Mouse (Mus musculus) neutrophil, adult 5-6 weeks (primary cell): Measurements from ENCODE around the gene Tmem184a. TPM values are rescaled to one million over a fixed set of nuclear protein-coding genes. Genes with fewer than 3 reads are reported as not detected.

Source experiments
- ATAC-seq: fragments of 151-379, 151-347 bp; 2 replicates; pipeline ENCODE4 v1.8.0; 2017; ENCODE audit warnings: mild to moderate bottlenecking, moderate TSS enrichment; ENCODE audit not compliant: insufficient number of reproducible peaks, poor library complexity, low FRiP score, severe bottlenecking; ENCODE audit errors: extremely low read depth
- total RNA-seq: library from RNA; stranded (forward); fragments of 200-1000 nt; gene quantifications from 2 replicates; pipeline ENCODE4 v1.2.3, GENCODE M21; 2017

Tmem184a gene
- total RNA-seq, 1 experiment from 2014 or later, result not detected

- ATAC-seq, result no peak
Measured at GRCm38 (mm10) chr5:139796900-139797299, 22.8 kb downstream of the Tmem184a start.

DNA sequence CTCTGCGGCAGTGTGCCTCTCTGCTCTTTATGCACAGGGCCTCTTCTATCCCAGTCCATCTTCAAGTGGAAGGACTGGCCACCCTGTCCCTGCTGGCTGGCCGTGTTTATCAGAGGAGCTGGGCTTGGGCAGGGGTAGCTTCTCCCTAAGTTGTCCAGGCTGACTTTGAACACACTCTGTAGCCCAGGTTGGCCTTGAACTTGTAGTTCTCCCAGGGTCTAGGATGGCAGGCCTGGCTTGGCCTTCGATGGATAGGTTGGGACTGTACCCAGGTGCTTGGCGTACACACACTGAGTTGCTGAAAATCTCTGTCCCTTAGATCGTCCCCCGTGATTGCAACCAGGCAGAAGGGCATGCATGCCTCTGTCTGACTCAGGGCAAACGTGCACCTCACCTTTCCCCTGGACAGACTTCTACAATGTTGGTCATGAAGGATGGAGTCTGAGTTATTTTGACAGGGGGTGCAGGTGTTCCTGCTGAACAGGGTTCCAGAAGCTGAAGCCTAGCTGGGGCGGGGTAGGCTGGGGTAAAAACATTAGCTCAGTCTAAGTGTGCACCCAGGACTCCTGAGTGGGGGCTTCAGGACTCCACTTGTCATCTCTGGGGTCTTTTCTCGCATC is 23.6 kb downstream of the Tmem184a start:
- no peak for ATAC-seq

GRCm38 (mm10) chr5:139794938-139795337 is 24.8 kb downstream of the Tmem184a start:
- peak; percentile 22; the same call in 1 of the 2 replicates for ATAC-seq

DNA sequence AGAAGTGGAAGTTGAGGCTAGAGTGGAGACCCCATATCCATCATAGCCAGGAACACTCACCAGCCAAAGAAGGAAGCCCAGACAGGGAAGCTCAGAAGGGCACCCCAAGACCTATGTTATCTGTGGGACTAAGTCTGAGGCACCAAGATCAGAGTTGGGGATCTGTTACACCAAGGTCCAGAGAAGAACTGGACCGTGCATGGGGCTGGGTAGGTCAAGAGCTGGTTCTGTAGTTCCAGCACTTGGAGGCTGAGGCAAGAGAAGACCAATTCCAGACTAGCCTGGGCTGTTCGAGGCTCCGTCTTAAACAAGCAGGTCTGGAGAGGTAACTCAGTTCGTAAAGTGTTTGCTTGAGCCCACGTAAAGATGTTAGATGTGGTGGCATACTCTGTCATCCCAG is 25.6 kb downstream of the Tmem184a start:
- ATAC-seq, result no peak

DNA sequence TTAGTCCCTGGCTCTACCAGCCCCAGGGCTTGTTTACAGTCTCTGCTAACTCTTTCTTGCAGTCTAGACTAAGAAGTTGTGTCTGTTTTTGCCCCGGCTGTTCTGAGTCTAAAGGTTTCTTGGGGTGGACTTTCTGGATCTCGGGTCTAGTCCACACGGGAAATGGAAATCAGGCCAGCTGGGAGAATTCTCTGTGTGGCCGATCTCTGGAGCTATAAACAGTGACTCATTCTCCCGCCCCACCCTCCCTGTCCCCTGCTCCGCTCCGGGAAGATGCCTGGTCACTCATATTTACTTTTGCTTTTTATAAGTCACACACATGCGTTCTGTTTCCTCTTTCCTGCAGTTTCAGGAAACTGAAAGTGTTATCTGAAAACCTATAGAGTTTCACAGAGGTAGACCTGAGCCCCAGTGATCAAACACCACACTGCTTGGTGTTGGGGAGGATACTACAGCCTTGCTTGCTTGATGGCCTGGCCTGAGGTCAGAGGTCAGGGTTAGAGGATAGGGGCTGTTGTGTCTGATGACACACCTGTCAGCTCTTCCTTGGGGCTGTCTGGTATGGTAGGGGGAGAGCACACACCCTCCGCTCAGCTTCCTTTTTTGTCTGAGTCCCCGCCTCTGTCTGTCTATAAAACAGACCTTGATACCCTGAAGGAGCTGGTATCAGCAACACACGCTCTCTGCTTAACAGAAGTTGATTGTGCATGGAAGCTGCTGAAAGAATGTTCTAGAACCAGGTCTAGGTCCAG is 26.2 kb downstream of the Tmem184a start:
- peak; percentile 5; the same call in 1 of the 2 replicates for ATAC-seq

DNA sequence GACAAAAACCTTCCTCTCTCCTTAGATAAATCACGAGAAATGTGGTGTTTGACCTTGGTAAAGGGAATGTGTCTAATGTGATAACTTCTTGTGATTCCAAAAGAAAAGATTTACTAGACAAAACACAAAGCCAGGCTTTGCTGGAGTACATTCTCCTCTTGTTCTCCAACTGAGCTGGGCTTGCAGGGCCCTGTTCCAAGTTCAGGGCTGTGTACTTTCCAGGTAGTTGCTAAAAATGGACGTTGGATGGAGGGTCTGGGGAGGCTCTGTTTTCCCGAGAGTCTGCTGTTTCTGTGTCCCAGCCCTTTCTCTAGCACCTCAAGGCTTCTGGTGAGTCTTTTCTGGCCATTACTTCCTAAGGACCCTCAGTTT is 26.8 kb downstream of the Tmem184a start:
- ATAC-seq, result no peak

- no peak for ATAC-seq
Measured at GRCm38 (mm10) chr5:139792159-139792775, 27.4 kb downstream of the Tmem184a start.

DNA sequence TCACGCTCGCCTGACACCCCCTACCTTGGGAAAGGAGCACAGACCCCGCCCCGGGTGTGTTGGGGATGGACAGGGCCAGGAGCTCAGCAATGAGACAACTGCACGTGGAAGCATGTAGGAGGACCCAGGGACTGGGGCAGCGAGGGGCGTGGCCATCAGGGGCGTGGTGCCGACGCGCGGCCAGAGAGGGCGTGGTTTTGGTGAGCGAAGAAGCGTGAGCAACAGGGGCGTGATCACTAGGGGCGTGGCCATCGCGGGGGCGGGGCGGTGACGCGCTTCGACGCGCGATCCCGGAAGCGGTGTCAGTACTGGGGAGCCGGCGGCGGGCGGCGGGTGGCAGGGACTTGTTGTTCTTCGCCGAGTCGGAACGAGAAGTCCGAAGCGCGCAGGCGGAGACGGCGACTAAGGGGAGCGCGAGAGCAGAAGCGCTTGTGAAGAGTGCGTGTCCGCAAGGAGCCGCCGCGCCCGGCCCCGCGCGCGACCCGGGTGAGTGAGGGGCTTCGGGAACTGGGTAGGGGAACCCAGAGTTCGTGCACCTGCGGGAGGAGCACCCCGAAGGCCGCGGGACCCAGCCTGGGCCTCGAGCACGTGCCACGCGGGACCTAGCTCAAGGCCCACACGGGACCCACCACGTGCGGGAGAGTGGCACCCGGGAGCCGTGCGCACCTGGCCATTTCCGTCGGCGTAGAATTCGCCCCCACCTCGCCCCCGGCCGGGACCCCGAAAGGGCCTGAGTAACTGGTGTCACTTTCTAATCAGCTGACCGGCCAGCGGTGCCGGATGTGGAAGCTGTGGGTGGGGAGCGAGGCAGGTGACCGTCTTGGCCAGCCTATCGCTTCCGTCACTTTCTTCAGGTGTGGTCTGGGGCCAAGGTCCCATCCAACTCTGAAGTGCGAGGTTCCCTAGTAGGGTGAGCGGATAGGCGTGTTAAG is 28.2 kb downstream of the Tmem184a start, which contains the start of gene Mafk:
Gene Mafk (plus strand): TSS at position 287 of the 932 bp plus-strand sequence.
- ATAC-seq, result peak; percentile 75

- ATAC-seq, result no peak
Measured at GRCm38 (mm10) chr5:139789466-139789865, 30.3 kb downstream of the Tmem184a start.

- ATAC-seq, result no peak
Measured at GRCm38 (mm10) chr5:139781406-139781805, 38.3 kb downstream of the Tmem184a start.

DNA sequence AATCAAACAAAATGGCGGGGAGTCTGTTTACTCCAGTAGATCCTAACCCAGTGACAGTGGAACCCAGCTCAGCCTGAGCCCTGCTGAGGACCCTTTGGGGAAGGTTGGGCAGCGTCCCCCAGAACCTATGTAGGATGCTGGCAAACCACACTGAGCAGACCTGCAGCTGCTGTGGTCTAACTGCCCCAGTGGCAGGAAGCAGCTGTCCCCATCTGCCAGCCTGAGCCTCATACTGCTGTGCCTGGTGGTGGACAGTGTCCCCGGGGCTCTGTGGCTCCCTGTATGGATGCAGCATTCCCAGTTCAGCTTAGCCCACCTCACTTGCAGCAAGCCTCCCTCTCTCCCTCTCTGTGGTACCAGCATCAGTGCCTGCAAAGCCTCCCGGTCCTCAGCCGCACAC is 42.8 kb downstream of the Tmem184a start:
- ATAC-seq, result no peak

GRCm38 (mm10) chr5:139775216-139775926 is 44.3 kb downstream of the Tmem184a start, which contains the start of gene Ints1:
Gene Ints1, minus strand, starts transcription at chr5:139775674.
- ATAC-seq, result peak; percentile 94

DNA sequence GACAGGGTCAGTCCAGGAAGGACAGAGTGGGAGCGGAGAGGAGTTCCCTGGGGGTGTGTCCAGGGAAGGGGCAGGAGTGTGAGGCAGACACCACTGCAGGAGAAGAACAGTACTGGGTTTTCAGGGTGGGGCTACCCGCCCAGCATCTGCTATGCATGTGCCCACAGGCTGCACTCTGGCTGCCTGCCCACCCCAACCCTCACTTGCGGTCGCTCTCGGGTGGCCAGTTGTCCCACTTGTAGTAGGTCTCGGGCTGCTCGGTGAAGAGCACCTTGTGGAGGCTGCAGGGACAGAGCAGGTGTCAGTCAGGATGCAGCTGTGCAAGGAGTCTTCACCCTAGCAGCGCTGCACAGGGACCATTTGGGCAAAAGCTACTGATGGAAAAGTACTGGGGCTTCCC is 51.5 kb downstream of the Tmem184a start:
- no peak for ATAC-seq

GRCm38 (mm10) chr5:139764296-139764695 is 55.4 kb downstream of the Tmem184a start:
- ATAC-seq, result no peak

GRCm38 (mm10) chr5:139758096-139758495 is 61.6 kb downstream of the Tmem184a start:
- no peak for ATAC-seq

- no peak for ATAC-seq
Measured at GRCm38 (mm10) chr5:139756586-139756985, 63.1 kb downstream of the Tmem184a start.

DNA sequence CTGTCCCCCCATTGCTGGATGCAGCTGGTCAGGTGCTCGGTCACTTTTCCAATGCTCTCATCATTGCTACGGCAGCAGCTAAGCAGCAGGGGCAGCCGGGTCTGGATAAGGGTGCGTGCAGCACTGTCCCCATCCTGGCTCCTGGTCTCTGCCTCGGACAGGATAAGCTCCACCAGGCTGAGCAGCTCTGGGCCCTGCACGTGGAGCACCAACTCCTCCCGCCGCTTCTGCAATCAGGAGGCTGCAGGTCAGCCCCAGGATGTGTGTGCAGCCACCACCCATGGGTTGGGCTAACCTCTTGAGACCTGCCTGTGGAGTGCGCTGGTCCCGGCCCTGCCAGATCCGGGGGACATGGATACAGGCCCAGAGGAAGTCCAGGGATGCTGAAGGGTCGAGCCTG is 63.6 kb downstream of the Tmem184a start:
- ATAC-seq, result no peak

DNA sequence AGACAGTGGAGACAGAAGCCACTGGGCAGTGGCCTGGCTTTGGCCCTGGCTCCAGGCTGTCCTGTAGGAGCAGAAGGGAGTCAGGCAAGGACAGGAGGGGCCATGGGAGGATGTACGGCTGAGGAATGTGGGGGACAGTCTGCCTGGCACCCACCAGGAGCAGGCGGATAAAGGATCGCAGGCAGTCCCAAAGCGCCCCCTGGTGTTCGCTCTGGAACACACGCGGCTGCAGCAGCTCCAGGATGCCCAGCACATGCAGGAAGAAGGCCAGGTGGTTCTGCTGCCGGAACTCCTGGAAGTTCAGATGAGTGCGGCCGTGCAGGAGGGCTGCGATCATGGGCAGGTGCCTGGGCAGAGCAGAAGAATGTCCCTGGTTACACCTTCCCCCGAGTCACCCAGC is 65.0 kb downstream of the Tmem184a start:
- ATAC-seq, result no peak
